Mouse (Mus musculus) macrophage (primary cell): ENCODE results near the gene Itgax. TPM values are rescaled to one million over a fixed set of nuclear protein-coding genes. Genes with fewer than 3 reads are reported as not detected.
"Not testable (repeated sequence)": the region's sequence is repeated elsewhere in the genome, so short reads cannot be mapped to it uniquely, and the experiment has no call there.

Experiments
- H3K27ac ChIP-seq: fragments of 350-480 bp; formaldehyde crosslinking; 2 replicates; pipeline ENCODE4 v1.9.0; 2021
- H3K36me3 ChIP-seq: fragments of 350-480 bp; formaldehyde crosslinking; 2 replicates; pipeline ENCODE4 v1.9.0; 2021; ENCODE audit errors: inconsistent target
- H3K4me3 ChIP-seq: fragments of 350-480 bp; formaldehyde crosslinking; 2 replicates; pipeline ENCODE4 v1.9.0; 2021; ENCODE audit errors: inconsistent target
- H3K79me2 ChIP-seq: fragments of 350-480 bp; formaldehyde crosslinking; 2 replicates; pipeline ENCODE4 v1.9.0; 2021; ENCODE audit errors: inconsistent target
- WGBS: methylation state at CpG from one replicate; pipeline ENCODE4 v1.1.7; 2026; ENCODE audit warnings: inconsistent platforms; ENCODE audit not compliant: missing documents; 5-methylcytosine and 5-hydroxymethylcytosine counted together
- polyA plus RNA-seq: library from polyadenylated mRNA; stranded (reverse); fragments of 250-400 nt; gene quantifications from 3 replicates; pipeline ENCODE4 v1.2.4, GENCODE M21; 2018; ENCODE audit warnings: inconsistent platforms

The Itgax gene
- polyA plus RNA-seq, 1 experiment from 2014 or later: 10.4 TPM

DNA sequence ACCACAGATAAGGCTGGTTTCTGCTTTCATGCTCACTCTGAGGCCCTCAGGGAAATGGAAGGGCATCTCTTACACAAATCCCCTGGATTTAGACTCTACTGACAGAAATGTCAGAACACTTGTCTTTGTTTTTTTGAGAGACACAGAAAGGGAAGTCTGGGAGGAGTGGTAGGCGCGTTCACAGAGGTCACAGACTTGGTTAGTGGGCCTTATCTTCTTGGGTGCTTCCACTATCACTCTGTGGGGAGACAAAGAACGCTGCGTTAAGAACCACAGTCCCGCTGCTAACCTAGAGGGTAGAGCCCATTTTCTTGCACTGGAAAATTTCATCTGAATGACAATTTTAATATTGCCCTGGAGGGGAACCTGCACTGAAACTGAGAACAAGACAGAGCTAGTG is 2.8 kb downstream of the Itgax start:
- H3K27ac ChIP-seq: no peak overlapping the region
- H3K79me2 ChIP-seq: no peaks in the 10 kb centered on the region
- WGBS: 60% methylated on average over 5 of the region's 5 CpGs
- H3K4me3 ChIP-seq: no peak overlapping the region
- no peaks in the 10 kb centered on the region for H3K36me3 ChIP-seq

DNA sequence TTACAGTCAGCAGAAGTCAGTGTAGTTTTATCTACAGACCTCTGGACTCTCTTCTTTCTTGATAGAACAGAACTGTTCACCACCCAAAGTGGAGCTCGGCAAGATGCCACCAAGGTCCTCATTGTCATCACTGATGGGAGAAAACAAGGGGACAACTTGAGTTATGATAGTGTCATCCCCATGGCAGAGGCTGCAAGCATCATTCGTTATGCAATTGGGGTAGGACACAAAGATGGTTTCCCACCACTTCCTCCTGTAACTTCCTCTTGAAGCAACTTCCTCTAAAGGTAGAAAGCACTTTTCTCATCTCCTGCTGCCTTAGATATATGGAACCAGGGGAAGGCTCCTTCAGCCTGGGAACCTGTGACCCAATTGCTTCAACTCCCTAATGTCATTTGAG is 4.2 kb downstream of the Itgax start:
- no peak overlapping the region for H3K4me3 ChIP-seq
- H3K79me2 ChIP-seq: no peaks in the 10 kb centered on the region
- 6% methylated on average over 2 of the region's 2 CpGs for WGBS
- 0 out of 2 replicates have a peak overlapping the region, but pooled peaks have one; percentile 12 for H3K27ac ChIP-seq
- H3K36me3 ChIP-seq: no peaks in the 10 kb centered on the region

DNA sequence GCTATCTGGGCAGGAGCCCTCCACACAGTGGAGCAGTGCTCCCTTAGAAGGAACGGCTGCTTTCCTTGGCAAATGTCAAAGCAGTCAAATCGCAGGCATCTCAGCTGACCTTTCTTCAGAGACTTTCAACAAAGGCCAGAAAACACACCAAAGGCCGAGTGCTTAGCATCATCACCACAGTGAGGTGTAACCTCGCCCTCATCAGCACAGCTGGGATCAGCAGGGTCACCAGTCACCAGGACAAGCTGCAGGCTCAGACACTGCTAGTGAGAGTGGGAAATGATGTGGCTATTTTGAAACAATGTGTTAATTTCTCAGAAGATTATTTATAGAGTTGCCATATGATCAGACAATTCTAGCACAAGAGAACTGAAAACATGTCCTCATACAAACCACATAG is 7.6 kb downstream of the Itgax start:
- Histone ChIP-seq H3K27ac (no peak overlapping the region), H3K36me3 (no peaks in the 10 kb centered on the region), H3K4me3 (no peak overlapping the region), H3K79me2 (no peaks in the 10 kb centered on the region)
- 63% methylated on average over 4 of the region's 4 CpGs for WGBS

DNA sequence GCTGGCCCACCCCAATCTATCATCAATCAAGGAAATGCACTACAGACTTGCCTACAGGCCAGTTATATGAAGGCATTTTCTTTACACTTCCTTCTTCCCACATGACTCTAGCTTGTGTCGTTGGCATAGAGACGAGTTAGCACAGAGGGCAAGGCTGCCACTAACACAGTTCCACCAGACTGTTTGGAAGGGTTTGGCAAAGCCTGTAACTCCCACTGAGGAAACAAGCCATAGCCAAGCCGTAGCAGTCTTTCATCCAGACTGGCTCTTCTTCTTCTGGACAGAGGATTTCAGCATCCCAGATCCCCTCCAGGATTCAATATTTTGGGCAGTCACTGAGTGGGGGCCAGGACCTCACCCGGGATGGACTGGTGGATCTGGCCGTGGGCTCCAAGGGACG is 10.3 kb downstream of the Itgax start:
- H3K79me2 ChIP-seq: no peaks in the 10 kb centered on the region
- no peak overlapping the region for H3K27ac ChIP-seq
- WGBS: 85% methylated on average over 6 of the region's 6 CpGs
- no peaks in the 10 kb centered on the region for H3K36me3 ChIP-seq
- no peak overlapping the region for H3K4me3 ChIP-seq

DNA sequence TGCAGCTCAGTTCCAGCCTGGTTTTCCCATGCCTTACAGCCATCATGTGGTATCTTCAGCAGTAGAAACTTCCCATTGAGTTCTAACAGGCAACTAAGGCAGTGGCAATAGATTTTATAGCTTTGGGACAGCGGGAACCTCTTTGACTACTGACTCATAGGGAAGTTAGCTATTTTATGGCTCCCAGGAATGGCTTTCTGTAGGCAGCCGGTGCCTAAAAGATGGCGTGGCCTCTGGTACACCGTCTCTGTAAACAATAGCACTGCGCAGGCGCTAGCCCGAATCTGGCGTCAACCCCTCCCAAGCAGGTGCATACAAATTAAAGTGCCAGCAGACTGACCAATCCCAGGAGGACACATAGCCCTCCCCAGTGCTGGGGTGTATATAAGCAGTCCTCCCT is 21.6 kb downstream of the Itgax start:
- H3K79me2 ChIP-seq: no peaks in the 10 kb centered on the region
- no peaks in the 10 kb centered on the region for H3K36me3 ChIP-seq
- WGBS: 96% methylated on average over 8 of the region's 8 CpGs
- H3K27ac ChIP-seq: no peak overlapping the region
- no peak overlapping the region for H3K4me3 ChIP-seq

DNA sequence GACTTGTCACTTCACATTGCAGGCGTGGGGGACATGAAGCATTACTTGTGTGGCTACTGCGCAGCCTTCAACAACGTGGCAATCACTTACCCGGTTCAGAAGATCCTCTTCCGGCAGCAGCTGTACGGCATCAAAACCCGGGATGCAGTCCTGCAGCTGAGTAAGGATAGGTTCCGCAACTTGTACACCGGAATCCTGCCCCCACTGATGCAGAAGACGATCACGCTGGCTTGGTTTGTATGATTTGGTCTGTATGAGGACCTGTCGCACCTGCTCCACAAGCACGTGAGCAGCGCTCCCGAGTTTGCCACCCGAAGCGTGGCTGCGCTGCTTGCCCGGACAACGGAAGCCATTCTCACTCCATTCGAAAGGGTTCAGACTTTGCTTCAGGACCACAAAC is 24.7 kb downstream of the Itgax start, which contains the start of gene Itgad:
Gene Itgad, plus strand, starts transcription at position 301 of the 400 bp plus-strand sequence.
- Histone ChIP-seq H3K27ac (no peak within 1 kb of the TSS), H3K36me3 (no peaks in the 10 kb centered on the region), H3K4me3 (no peak within 1 kb of the TSS), H3K79me2 (no peaks in the 10 kb centered on the region)
- 93% methylated on average over 20 of the region's 21 CpGs for WGBS

DNA sequence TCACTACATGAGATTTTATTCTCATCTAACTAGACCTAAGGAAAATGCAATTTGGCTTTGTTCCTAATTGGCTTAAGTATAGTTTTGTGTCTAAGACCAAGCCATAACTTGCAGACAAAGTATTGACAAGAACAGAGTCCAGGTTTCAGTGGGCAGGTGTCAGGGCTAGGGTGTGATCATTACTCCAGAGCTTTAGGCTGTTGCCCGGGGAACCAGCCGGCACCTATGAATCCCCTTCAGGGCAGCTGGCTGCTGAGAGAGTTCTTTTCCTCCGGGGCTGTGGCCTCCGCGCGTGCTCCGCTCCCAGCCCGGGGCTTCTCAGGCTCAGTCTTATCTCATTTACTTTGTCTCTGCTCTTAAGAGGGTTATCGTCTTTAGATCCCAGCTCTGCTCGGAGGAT is 25.6 kb downstream of the Itgax start:
- Histone ChIP-seq H3K4me3 (no peak overlapping the region), H3K27ac (no peak overlapping the region), H3K36me3 (no peaks in the 10 kb centered on the region), H3K79me2 (no peaks in the 10 kb centered on the region)
- 97% methylated on average over 10 of the region's 10 CpGs for WGBS

DNA sequence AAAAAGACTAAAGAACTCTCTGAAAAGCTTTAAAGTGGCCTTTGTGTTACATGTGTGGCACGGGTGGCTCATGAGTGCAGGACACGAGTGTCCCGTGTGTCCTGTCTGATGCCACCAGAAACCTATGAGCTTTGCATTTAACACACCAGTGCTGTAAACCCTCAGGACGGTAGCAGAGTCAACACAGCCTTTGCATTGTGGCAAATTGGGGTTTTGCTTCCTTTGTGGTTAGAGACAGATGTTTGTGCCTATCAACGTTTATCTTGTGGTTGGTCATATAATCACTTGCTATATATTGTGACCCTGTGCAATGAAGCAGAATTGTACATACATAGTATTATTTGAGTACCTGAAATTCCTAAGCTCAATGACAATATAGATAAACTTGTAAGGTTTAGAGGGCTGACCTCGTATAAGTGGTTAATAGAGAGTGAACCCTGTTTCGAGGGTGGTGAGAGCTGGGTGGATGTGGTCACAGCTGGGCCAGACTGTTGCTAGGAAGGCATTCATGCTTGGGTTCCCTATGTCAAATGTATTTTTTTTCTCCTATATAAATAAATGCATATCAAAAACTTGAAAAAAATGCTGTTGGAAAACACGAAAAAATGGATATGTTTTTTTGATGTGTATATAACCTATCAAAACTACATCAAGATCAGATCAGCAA is 29.5 kb downstream of the Itgax start:
- 33% methylated on average over 7 of the region's 8 CpGs for whole genome bisulfite sequencing
- H3K27ac ChIP-seq, H3K4me3 ChIP-seq, H3K79me2 ChIP-seq, H3K36me3 ChIP-seq: not testable (repeated sequence)

DNA sequence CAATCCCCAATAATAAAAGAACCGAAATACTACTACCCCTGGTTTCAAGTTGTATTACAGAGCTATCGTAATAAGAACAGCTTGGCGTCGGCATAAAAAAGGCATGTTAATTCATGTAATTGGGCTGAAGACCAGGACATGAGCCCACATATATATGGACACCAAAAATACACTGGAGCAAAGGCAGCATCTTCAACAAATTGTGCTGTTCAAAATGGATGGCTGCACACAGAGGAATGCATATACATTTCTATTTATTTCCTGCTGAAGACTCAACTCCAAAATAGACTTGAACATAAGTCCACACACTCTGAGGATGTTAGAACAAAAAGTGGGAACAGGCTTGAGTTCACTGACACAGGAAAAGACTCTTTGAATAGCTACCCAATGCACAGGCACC is 34.7 kb downstream of the Itgax start:
- Histone ChIP-seq H3K4me3 (no peak overlapping the region), H3K27ac (no peak overlapping the region), H3K79me2 (no peaks in the 10 kb centered on the region), H3K36me3 (no peaks in the 10 kb centered on the region)
- 98% methylated on average over 4 of the region's 4 CpGs for WGBS

DNA sequence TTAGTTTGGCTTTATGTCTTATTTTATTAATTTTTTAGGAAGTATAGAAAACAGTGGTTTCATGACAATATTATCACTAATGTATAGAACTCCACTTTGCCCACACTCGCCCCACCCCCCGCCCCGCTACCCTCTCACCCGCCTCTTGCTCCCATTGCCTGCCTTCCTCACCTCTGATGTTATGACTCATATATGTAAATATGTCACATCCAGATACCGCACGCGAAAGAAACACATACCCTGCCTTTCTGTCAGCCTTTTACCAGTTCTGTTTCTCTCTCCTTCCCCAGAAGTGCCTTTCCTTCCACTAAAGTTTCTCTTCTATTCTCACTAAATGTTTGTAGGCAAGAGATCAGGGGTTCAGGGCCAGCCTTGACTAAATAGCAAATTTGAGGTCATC is 37.0 kb downstream of the Itgax start:
- no peak overlapping the region for H3K27ac ChIP-seq
- H3K36me3 ChIP-seq: no peaks in the 10 kb centered on the region
- WGBS: 92% methylated on average over 7 of the region's 7 CpGs
- no peak overlapping the region for H3K4me3 ChIP-seq
- no peaks in the 10 kb centered on the region for H3K79me2 ChIP-seq

DNA sequence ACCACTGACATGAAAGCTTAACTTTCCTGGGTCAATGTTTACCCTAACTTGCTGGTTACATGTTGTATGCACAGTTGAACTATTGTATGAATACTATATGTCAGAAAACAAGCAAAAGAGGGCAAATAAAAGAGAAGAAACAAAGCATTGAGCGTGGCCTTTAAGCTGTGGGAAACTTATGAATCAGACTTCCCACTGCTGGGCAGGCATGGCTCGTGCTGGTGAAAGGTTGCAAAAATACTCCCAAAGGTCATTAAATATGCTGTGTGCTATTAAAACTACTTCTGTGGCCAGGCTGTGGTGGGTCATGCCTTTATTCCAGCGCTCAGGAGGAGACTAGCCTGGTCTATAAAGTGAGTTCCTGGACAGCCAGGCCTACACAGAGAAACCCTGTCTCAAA is 40.6 kb downstream of the Itgax start:
- Histone ChIP-seq H3K36me3 (no peaks in the 10 kb centered on the region), H3K79me2 (no peaks in the 10 kb centered on the region), H3K4me3 (no peak overlapping the region), H3K27ac (no peak overlapping the region)
- whole genome bisulfite sequencing: 92% methylated on average over 2 of the region's 3 CpGs

DNA sequence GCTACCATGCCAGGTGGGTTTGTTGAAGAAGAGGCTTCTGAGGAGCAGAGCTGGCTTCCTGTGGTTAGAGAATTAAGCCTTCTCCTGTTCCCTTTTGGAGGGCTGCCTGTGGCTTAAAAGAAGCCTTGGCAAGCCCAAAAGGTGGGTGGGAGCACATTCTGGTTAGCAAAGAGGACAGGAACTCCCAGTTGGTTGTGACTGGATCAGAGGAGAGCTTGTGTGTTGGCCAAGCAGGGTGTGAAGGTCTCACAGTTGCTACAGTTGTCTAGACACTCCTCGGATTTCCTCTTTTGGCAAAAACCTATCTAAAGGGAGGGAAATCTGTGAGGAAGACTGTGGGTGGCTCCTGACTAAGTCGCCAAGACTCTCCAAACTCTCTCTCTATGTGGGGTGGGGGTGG is 49.0 kb downstream of the Itgax start:
- Histone ChIP-seq H3K4me3 (no peak overlapping the region), H3K36me3 (no peaks in the 10 kb centered on the region), H3K27ac (no peak overlapping the region), H3K79me2 (no peaks in the 10 kb centered on the region)
- WGBS: 30% methylated on average over 2 of the region's 2 CpGs

DNA sequence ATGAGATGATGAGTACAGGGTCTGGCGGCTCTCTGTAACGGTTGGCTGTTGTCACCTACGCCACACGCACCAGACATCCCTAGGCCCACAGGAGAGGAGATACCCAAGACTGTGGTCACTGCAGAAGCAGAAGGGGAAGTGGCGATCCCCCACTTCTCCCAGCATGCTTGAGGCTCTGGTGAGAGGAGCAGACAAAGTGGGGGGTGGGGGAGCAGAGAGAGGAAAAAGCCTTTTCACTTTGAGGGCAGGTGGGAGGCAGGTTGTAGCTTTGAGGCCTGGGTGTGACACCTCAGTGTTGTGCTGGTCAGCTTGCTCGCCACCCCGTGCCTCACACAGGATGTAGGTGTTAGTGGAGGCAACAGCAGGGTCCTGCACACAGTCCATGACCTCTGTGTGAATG is 50.8 kb downstream of the Itgax start:
- 26% methylated on average over 7 of the region's 7 CpGs for WGBS
- Histone ChIP-seq H3K36me3 (no peaks in the 10 kb centered on the region), H3K4me3 (no peak overlapping the region), H3K27ac (no peak overlapping the region), H3K79me2 (no peaks in the 10 kb centered on the region)

DNA sequence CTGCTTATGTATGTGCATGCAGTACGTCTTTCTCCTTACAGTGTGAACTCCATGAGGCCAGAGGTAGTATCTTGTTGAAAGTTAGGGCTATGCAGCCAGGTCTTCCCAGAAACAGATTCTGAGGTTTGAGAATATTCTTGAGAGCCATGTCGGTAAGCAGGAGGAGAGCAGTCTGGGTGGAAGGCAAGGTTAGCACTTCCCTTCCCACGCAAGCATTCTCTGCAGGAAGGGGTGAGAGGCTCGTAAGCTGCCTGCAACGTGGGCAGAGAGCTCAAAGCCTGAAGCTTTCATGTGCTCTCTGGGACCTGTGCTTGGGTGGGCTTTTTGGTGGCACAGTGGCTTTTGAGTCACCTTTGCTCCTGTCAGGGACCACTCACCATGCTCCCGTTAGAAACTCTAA is 51.2 kb downstream of the Itgax start:
- Histone ChIP-seq H3K4me3 (no peak overlapping the region), H3K36me3 (no peaks in the 10 kb centered on the region), H3K79me2 (no peaks in the 10 kb centered on the region), H3K27ac (no peak overlapping the region)
- 37% methylated on average over 6 of the region's 6 CpGs for WGBS

DNA sequence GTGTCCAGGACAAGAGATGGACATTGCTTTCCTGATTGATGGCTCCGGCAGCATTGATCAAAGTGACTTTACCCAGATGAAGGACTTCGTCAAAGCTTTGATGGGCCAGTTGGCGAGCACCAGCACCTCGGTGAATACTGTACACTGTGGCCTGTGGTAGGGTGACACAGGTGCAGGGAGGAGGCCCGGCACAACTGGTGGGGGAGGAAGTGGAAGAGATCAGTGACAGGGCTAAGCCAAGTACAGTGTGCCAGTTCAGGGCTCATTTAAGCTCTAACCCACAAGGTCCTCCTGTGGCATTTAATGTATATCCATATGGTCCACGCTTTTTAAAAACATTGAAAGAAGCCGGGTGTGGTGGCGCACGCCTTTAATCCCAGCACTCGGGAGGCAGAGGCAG is 52.3 kb downstream of the Itgax start:
- Histone ChIP-seq H3K4me3 (no peak overlapping the region), H3K36me3 (no peaks in the 10 kb centered on the region), H3K79me2 (no peaks in the 10 kb centered on the region), H3K27ac (no peak overlapping the region)
- WGBS: 63% methylated on average over 7 of the region's 10 CpGs
